Mouse (Mus musculus) left cerebral cortex, adult 18-20 months (tissue): ENCODE results near the gene Ccno. TPM values are rescaled to one million over a fixed set of nuclear protein-coding genes. Genes with fewer than 3 reads are reported as not detected.
A peak's percentile ranks its signal among the peaks of the same experiment; 100 is the strongest.
"Not testable (repeated sequence)": the region's sequence is repeated elsewhere in the genome, so short reads cannot be mapped to it uniquely, and the experiment has no call there.

ENCODE experiments used
- DNase-seq, 2 experiments: peaks; one replicate each; pipeline ENCODE4 v3.0.0; 2021 to 2022; ENCODE audit warnings: low spot score in 2 of 2, mixed read lengths in 1 of 2
- microRNA-seq, 2 experiments: library from miRNA; unstranded; fragments of <30 nt; microRNA quantifications; one replicate each; pipeline ENCODE4 v1.2.0; 2021
- total RNA-seq, 2 experiments: library from RNA; stranded (reverse); gene quantifications; 2 replicates each; pipeline ENCODE4 v1.2.3; 2021

Gene Ccno
- total RNA-seq, 2 experiments from 2014 or later, result 1.4 to 1.9 TPM

GRCm38 (mm10) chr13:113000090-113000489, 12.5 kb downstream of the Ccno start:
- DNase-seq, result no peak

GRCm38 (mm10) chr13:113000576-113001318, 13.1 kb downstream of the Ccno start:
- no peak for DNase-seq

GRCm38 (mm10) chr13:113012683-113013082, 25.1 kb downstream of the Ccno start:
- DNase-seq, result no peak

- not testable (repeated sequence) for DNase-seq
Observed at GRCm38 (mm10) chr13:113013174-113013953, 25.8 kb downstream of the Ccno start.

GRCm38 (mm10) chr13:113021521-113021920, 33.9 kb downstream of the Ccno start:
- DNase-seq, result no peak

- no peak for DNase-seq
Observed at GRCm38 (mm10) chr13:113022467-113022866, 34.9 kb downstream of the Ccno start.

GRCm38 (mm10) chr13:113023274-113024143, 35.9 kb downstream of the Ccno start:
- no peak for DNase-seq

- DNase-seq, result no peak
Observed at GRCm38 (mm10) chr13:113031351-113031750, 43.7 kb downstream of the Ccno start.

- peak; percentile 22 to 51 for DNase-seq
Observed at GRCm38 (mm10) chr13:113031792-113032571, 44.4 kb downstream of the Ccno start.

- no peak for DNase-seq
Observed at GRCm38 (mm10) chr13:113032831-113033230, 45.2 kb downstream of the Ccno start.

GRCm38 (mm10) chr13:113034271-113034886, 46.8 kb downstream of the Ccno start:
- DNase-seq, result no peak

- peak; percentile 26 to 34 for DNase-seq
Observed at GRCm38 (mm10) chr13:113034950-113035421, 47.4 kb downstream of the Ccno start, which contains the start of gene Cdc20b. Gene Cdc20b (plus strand): TSS chr13:113035111.

GRCm38 (mm10) chr13:113035852-113036251, 48.2 kb downstream of the Ccno start:
- DNase-seq, result peak; percentile 71 to 77

Small RNA genes lying within 50 kb of the gene (microRNA-seq; reads per million reads assigned to microRNA genes)
- gene Mir449a (24.3 to 30.1 reads per million in 2 experiments), gene Mir449b (0 reads per million in 2 experiments), gene Mir449c (0 reads per million in 2 experiments)

Other genes starting within 250 kb of the Ccno start
- gene Plpp1, start 187.0 kb upstream of the Ccno start, total RNA-seq, result 10 to 100 TPM; 26.7 to 33.7 TPM
- 10 to 100 TPM; 46.3 to 46.7 TPM for gene Mtrex, start 60.4 kb upstream of the Ccno start, total RNA-seq
- 10 to 100 TPM; 21.4 to 21.9 TPM for gene Dhx29, start 60.3 kb upstream of the Ccno start, total RNA-seq
- under 1 TPM; 0.30 to 0.45 TPM for gene Mcidas, start 6.0 kb downstream of the Ccno start, total RNA-seq
- gene Cdc20b, start 47.3 kb downstream of the Ccno start, total RNA-seq, result not detected
- gene Gpx8, start 58.6 kb downstream of the Ccno start, total RNA-seq, result 1 to 10 TPM; 5.2 to 6.0 TPM
- gene Gzma, start 113.2 kb downstream of the Ccno start, total RNA-seq, result not detected
- gene Esm1, start 221.9 kb downstream of the Ccno start, total RNA-seq, result under 1 TPM in 1 of 2 experiments, not detected in 1; 0.21 TPM
- under 1 TPM in 1 of 2 experiments, not detected in 1; 0.37 TPM for gene Gzmk, start 238.1 kb downstream of the Ccno start, total RNA-seq